Mouse (Mus musculus): ENCODE measurements around the gene 1700057G04Rik.

DNA sequence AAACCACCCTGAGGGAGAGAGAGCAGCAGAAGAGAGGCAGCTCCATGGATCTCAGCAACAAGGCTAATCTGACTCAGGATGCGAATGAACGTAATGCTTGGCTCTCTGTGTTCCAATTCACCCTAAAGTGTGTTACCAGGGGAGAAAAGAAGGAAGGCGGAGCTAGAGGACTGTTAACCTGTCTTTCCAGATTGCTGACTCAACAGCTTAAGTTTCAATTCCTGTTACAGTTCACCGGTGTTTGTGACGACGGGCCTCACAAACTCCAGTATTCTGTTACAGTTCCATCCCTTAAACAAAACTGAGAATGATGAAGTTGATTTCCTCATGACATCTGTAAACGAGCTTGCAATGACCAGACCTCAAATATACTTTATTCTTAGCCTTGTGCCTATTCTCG, 4.1 kb upstream of the 1700057G04Rik start:
- TF ChIP-seq ZC3H11A (IDR thresholded peaks at IDR 0.05; ENCODE audit: borderline replicate concordance, low read depth, low read length) (no peak), HCFC1 (IDR thresholded peaks at IDR 0.05; ENCODE audit: borderline replicate concordance, insufficient read depth, low read length) (no peak), CHD2 (IDR thresholded peaks at IDR 0.05; ENCODE audit: low read depth, low read length) (no peak)

Measured in ES-E14 (cell line).